Mouse (Mus musculus) MEL (cell line): ENCODE data around the gene Rgs6.

ENCODE experiments used
- CTCF ChIP-seq, 3 experiments: IDR thresholded peaks in 2 of 3; conservative IDR thresholded peaks in 1 of 3; 2 replicates each; pipeline ENCODE4 v1.5.1; 2011 to 2012; ENCODE audit warnings: low read length in 3 of 3, low read depth in 2 of 3, mild to moderate bottlenecking in 2 of 3, improper control_type of control experiment in 1 of 3, inconsistent platforms in 1 of 3, mixed read lengths in 1 of 3, moderate library complexity in 1 of 3; ENCODE audit not compliant: control insufficient read depth in 1 of 3, insufficient read depth in 1 of 3, poor library complexity in 1 of 3, severe bottlenecking in 1 of 3
- ETS1 ChIP-seq: IDR thresholded peaks from 2 replicates; pipeline ENCODE4 v1.6.1; 2012; ENCODE audit warnings: low read depth, mild to moderate bottlenecking, inconsistent platforms, low read length, improper control_type of control experiment, moderate library complexity
- GATA1 ChIP-seq: IDR thresholded peaks from 2 replicates; pipeline ENCODE4 v1.6.1; 2011; ENCODE audit warnings: low read depth, low read length, improper control_type of control experiment
- MAX ChIP-seq: IDR thresholded peaks from 2 replicates; pipeline ENCODE4 v1.6.1; 2011; ENCODE audit warnings: low read length, improper control_type of control experiment
- MYB ChIP-seq: IDR thresholded peaks from 2 replicates; pipeline ENCODE4 v1.6.1; 2011; ENCODE audit warnings: mild to moderate bottlenecking, low read depth, low read length, improper control_type of control experiment
- MYC ChIP-seq: IDR thresholded peaks from 2 replicates; pipeline ENCODE4 v1.6.1; 2011; ENCODE audit warnings: low read depth, mild to moderate bottlenecking, low read length, improper control_type of control experiment, moderate library complexity
- NELFE ChIP-seq: IDR thresholded peaks from 2 replicates; pipeline ENCODE4 v1.6.1; 2011; ENCODE audit warnings: low read depth, low read length, improper control_type of control experiment
- POLR2A ChIP-seq, 2 experiments: IDR thresholded peaks; 2 replicates each; pipeline ENCODE4 v1.6.1; 2011 to 2012; ENCODE audit warnings: low read length in 2 of 2, mild to moderate bottlenecking in 2 of 2, control low read depth in 1 of 2, improper control_type of control experiment in 1 of 2, low read depth in 1 of 2, moderate library complexity in 1 of 2; ENCODE audit not compliant: control insufficient read depth in 1 of 2, insufficient read depth in 1 of 2, poor library complexity in 1 of 2
- POLR2AphosphoS5 ChIP-seq: IDR thresholded peaks from 2 replicates; pipeline ENCODE4 v1.6.1; 2012; ENCODE audit warnings: low read depth, borderline replicate concordance, mild to moderate bottlenecking, inconsistent platforms, low read length, moderate library complexity, mixed read lengths
- RAD21 ChIP-seq: IDR thresholded peaks from 2 replicates; pipeline ENCODE4 v1.6.1; 2011; ENCODE audit warnings: mild to moderate bottlenecking, low read depth, low read length, improper control_type of control experiment
- SMC3 ChIP-seq: IDR thresholded peaks from 2 replicates; pipeline ENCODE4 v1.6.1; 2011; ENCODE audit warnings: low read depth, low read length, improper control_type of control experiment
- TBP ChIP-seq: IDR thresholded peaks from 2 replicates; pipeline ENCODE4 v1.8.0; 2011; ENCODE audit warnings: low read depth, low read length, improper control_type of control experiment

DNA sequence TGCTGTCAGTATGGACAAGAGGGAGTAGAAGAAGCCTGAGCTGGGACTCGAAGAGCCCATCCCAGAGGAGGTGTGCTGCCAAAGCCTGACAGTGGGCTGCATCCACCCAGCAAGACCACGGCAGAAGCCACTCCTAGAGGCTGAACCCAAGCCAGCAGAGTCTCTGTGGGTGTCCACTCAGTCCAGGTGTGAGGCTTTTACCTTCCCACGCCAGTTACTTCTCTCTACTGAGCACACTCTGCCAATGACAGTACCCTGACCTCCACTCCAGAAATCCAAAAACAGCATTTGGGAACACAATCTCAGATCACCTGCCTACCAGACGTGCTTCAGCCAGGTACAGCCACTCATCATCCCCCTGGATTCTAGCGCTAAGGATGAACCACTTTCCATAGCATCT is 619.4 kb downstream of the Rgs6 start:
- TF ChIP-seq GATA1 (no peak), CTCF (IDR thresholded peaks at IDR 0.05 in 2 of 3, conservative IDR thresholded peaks at IDR 0.05 in 1 of 3; ENCODE audit: control insufficient read depth in 1 of 3, insufficient read depth in 1 of 3, low read depth in 2 of 3, low read length in 3 of 3, poor library complexity in 1 of 3, severe bottlenecking in 1 of 3) (no peak), POLR2A (IDR thresholded peaks at IDR 0.05; ENCODE audit: control insufficient read depth in 1 of 2, insufficient read depth in 1 of 2, low read depth in 1 of 2, low read length in 2 of 2, poor library complexity in 1 of 2) (no peak), TBP (no peak), MYB (no peak), ETS1 (no peak), POLR2AphosphoS5 (no peak), SMC3 (no peak), RAD21 (no peak), NELFE (no peak), MYC (no peak), MAX (no peak)
